Mouse (Mus musculus) kidney, adult 2 months (tissue): ENCODE results near the gene Wdhd1.

Source experiments
- CTCF ChIP-seq: fragments of 200-500 bp; conservative IDR thresholded peaks from 2 replicates; pipeline ENCODE4 v1.5.1; 2011; ENCODE audit warnings: low read depth, mild to moderate bottlenecking, control low read depth, low read length, moderate library complexity, mixed read lengths; ENCODE audit not compliant: insufficient read depth, insufficient read length
- POLR2A ChIP-seq: fragments of 200-500 bp; IDR thresholded peaks from one replicate; pipeline ENCODE4 v1.6.1; 2011; ENCODE audit warnings: low read depth, low read length, control low read depth

DNA sequence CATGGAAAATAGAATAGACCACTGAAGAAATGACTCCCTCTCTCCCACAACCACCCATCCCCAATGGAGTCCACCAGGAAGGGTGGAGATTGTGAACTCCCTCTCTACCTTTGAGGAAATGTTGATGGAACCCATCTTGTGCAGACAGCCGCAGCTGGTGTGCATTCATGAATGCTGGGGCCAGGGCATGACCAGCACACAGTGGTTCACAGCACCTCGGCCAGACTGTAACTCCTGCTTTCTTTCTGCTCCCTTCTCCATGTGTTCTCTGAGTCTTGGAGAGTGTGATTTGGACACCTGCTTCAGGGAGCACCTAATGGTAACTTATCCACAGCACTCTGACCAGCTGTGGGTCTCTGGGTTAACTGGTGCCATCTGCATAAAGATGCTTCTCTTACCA is 60.1 kb downstream of the Wdhd1 start:
- no peak for TF ChIP-seq CTCF
- no peak for TF ChIP-seq POLR2A
